ENCODE assay signal across 15 mouse cellular contexts in the genomic region with DNA sequence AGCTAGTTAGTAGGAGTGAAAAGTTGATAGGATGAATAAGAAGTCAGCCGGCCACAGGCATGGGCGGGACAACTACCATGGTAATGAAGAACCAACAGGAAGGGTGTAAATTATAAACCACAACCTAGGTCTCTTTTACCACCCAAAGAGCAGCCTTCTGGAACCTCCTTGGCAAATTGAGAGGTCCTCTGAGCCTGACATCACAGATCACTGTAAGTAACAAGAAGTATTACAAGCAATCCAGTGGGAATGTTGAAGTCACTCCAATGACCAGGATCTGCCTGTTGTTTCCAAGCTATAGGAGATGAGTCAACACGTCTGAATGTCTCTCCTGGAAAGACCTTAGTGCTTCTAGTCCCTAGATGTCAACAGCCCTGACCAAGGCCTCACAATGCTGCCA.
"Had no signal": no experiment of that assay in that cellular context is flagged by ENCODE, and none has a peak within 500 bp of the region (broad histone marks: within the 10 kb centered on the region; RNA-seq: fewer than 3 reads in every experiment).

No protein-coding gene starts in this region.

- ATAC-seq: hindbrain, postnatal 0 days; intestine, embryonic 16.5 days; liver, embryonic 12.5 days had no signal

- DNase-seq: gastrocnemius, adult 2 months; gastrocnemius, postnatal 10 days; gastrocnemius, postnatal 25 days; heart, adult 18-20 months; heart, postnatal 14 days; heart, postnatal 36 days; kidney, adult 18-20 months; kidney, adult 9 months; kidney, postnatal 10 days; layer of hippocampus, adult 9-11 months; layer of hippocampus, postnatal 36 days; left cerebral cortex, postnatal 4 days had no signal
